Mouse (Mus musculus) embryonic facial prominence, embryonic 15.5 days (tissue): ENCODE data around the gene Rpl29. TPM values are rescaled to one million over a fixed set of nuclear protein-coding genes. Genes with fewer than 3 reads are reported as not detected.

Experiments
- ATAC-seq: fragments of 200-750 bp; cut with Nextera tagmentation; 2 replicates; pipeline ENCODE4 v1.8.0; 2017; ENCODE audit warnings: low read depth, moderate TSS enrichment; ENCODE audit not compliant: insufficient number of reproducible peaks, low FRiP score, low TSS enrichment
- H3K27ac ChIP-seq: fragments of 300-500 bp; sonication (generic); replicated peaks from 2 replicates; pipeline ENCODE4 v1.5.1; 2015; ENCODE audit warnings: mild to moderate bottlenecking, inconsistent platforms
- H3K27me3 ChIP-seq: fragments of 300-500 bp; sonication (generic); 2 replicates; pipeline ENCODE4 v1.6.1; 2015; ENCODE audit warnings: inconsistent platforms
- H3K36me3 ChIP-seq: fragments of 300-500 bp; sonication (generic); 2 replicates; pipeline ENCODE4 v1.6.1; 2015; ENCODE audit warnings: mild to moderate bottlenecking, inconsistent platforms
- H3K4me1 ChIP-seq: fragments of 300-500 bp; sonication (generic); 2 replicates; pipeline ENCODE4 v1.6.1; 2015; ENCODE audit warnings: inconsistent platforms
- H3K4me2 ChIP-seq: fragments of 300-500 bp; sonication (generic); replicated peaks from 2 replicates; pipeline ENCODE4 v1.6.1; 2015; ENCODE audit warnings: mild to moderate bottlenecking, inconsistent platforms
- H3K4me3 ChIP-seq: fragments of 300-500 bp; sonication (generic); replicated peaks from 2 replicates; pipeline ENCODE4 v1.5.1; 2015; ENCODE audit warnings: mild to moderate bottlenecking, inconsistent platforms
- H3K9ac ChIP-seq: fragments of 300-500 bp; sonication (generic); 2 replicates; pipeline ENCODE4 v1.6.1; 2015; ENCODE audit warnings: inconsistent platforms
- H3K9me3 ChIP-seq: fragments of 300-500 bp; sonication (generic); replicated peaks from 2 replicates; pipeline ENCODE4 v1.6.1; 2016; ENCODE audit warnings: inconsistent platforms
- WGBS: fragments of 180-500 bp; shearing (Covaris S2); methylation state at CpG from one replicate; pipeline ENCODE4 v1.1.7; 2015; 5-methylcytosine and 5-hydroxymethylcytosine counted together
- polyA plus RNA-seq: library from polyadenylated mRNA; unstranded; fragments of >200 nt; fragmentation: Nextera tagmentation; extraction: Ambion mirVana; gene quantifications from 2 replicates; pipeline ENCODE4 v1.2.1, GENCODE M21; 2015

Rpl29 gene
- polyA plus RNA-seq, 1 experiment from 2014 or later: 957 TPM

- 81% methylated on average over 8 of the region's 8 CpGs for WGBS
- Histone ChIP-seq H3K9ac (peak overlapping the region; percentile 15), H3K4me2 (peak overlapping the region; percentile 28; the same call in 1 of the 2 replicates)
These were observed 20.7 kb downstream of the Rpl29 start for GRCm38 (mm10) chr9:106449947-106450346.

GRCm38 (mm10) chr9:106450661-106451060 lies 21.4 kb downstream of the Rpl29 start:
- H3K9ac ChIP-seq: no peak overlapping the region
- ATAC-seq: no peak
- H3K4me1 ChIP-seq: peaks cover 89% of the 10 kb centered on the region
- 7% methylated on average over 9 of the region's 9 CpGs for WGBS
- H3K27ac ChIP-seq: peak overlapping the region; percentile 66; the same call in 1 of the 2 replicates
- H3K36me3 ChIP-seq: no peaks in the 10 kb centered on the region
- peak overlapping the region; percentile 28 for H3K4me2 ChIP-seq
- no peaks in the 10 kb centered on the region for H3K27me3 ChIP-seq
- H3K4me3 ChIP-seq: no peak overlapping the region; the same call in 1 of the 2 replicates
- H3K9me3 ChIP-seq: no peaks in the 10 kb centered on the region

More at GRCm38 (mm10) chr9:106449947-106450346, 20.7 kb downstream of the Rpl29 start:
- peaks cover 88% of the 10 kb centered on the region for H3K4me1 ChIP-seq
- H3K27ac ChIP-seq: peak overlapping the region; percentile 66; the same call in 1 of the 2 replicates
- no peaks in the 10 kb centered on the region for H3K27me3 ChIP-seq
- no peaks in the 10 kb centered on the region for H3K9me3 ChIP-seq
- H3K36me3 ChIP-seq: no peaks in the 10 kb centered on the region
- no peak overlapping the region for H3K4me3 ChIP-seq
- ATAC-seq: no peak

- no peak overlapping the region for H3K4me3 ChIP-seq
- no peaks in the 10 kb centered on the region for H3K9me3 ChIP-seq
- ATAC-seq: no peak
- 72% methylated on average over 11 of the region's 11 CpGs for WGBS
- no peaks in the 10 kb centered on the region for H3K27me3 ChIP-seq
- no peaks in the 10 kb centered on the region for H3K36me3 ChIP-seq
- H3K4me2 ChIP-seq: peak overlapping the region; percentile 28; the same call in 1 of the 2 replicates
- H3K4me1 ChIP-seq: peaks cover 89% of the 10 kb centered on the region
- H3K27ac ChIP-seq: no peak overlapping the region
- no peak overlapping the region for H3K9ac ChIP-seq
These were observed 22.0 kb downstream of the Rpl29 start for GRCm38 (mm10) chr9:106451298-106451697.

- Histone ChIP-seq H3K9me3 (no peaks in the 10 kb centered on the region), H3K36me3 (no peaks in the 10 kb centered on the region), H3K27me3 (no peaks in the 10 kb centered on the region), H3K27ac (no peak overlapping the region), H3K4me2 (no peak overlapping the region), H3K4me1 (peaks cover 89% of the 10 kb centered on the region), H3K4me3 (no peak overlapping the region), H3K9ac (no peak overlapping the region)
- WGBS: 49% methylated on average over 2 of the region's 2 CpGs
- no peak for ATAC-seq
These were observed 22.6 kb downstream of the Rpl29 start for GRCm38 (mm10) chr9:106451899-106452298.

GRCm38 (mm10) chr9:106452351-106452750 lies 23.1 kb downstream of the Rpl29 start:
- H3K27ac ChIP-seq: no peak overlapping the region
- no peak overlapping the region for H3K9ac ChIP-seq
- H3K4me1 ChIP-seq: peaks cover 91% of the 10 kb centered on the region
- no peak overlapping the region for H3K4me2 ChIP-seq
- no peaks in the 10 kb centered on the region for H3K27me3 ChIP-seq
- WGBS: 33% methylated on average over 6 of the region's 6 CpGs
- H3K9me3 ChIP-seq: no peaks in the 10 kb centered on the region
- ATAC-seq: no peak
- H3K36me3 ChIP-seq: no peaks in the 10 kb centered on the region
- H3K4me3 ChIP-seq: 0 out of 2 replicates have a peak overlapping the region, but pooled peaks have one; percentile 70

GRCm38 (mm10) chr9:106452821-106453220 lies 23.6 kb downstream of the Rpl29 start:
- no peaks in the 10 kb centered on the region for H3K27me3 ChIP-seq
- peak overlapping the region; percentile 89 for H3K4me2 ChIP-seq
- 2% methylated on average over 6 of the region's 7 CpGs for WGBS
- no peaks in the 10 kb centered on the region for H3K36me3 ChIP-seq
- peaks cover 92% of the 10 kb centered on the region for H3K4me1 ChIP-seq
- 0 out of 2 replicates have a peak overlapping the region, but pooled peaks have one; percentile 90 for H3K27ac ChIP-seq
- no peak for ATAC-seq
- peak overlapping the region; percentile 70 for H3K4me3 ChIP-seq
- no peak overlapping the region for H3K9ac ChIP-seq
- H3K9me3 ChIP-seq: no peaks in the 10 kb centered on the region

- H3K27me3 ChIP-seq: no peaks in the 10 kb centered on the region
- peaks cover 92% of the 10 kb centered on the region for H3K4me1 ChIP-seq
- peak within 1 kb of the TSS; percentile 60 for H3K9ac ChIP-seq
- no peaks in the 10 kb centered on the region for H3K36me3 ChIP-seq
- under 1% methylated on average over 48 of the region's 74 CpGs for WGBS
- peak within 1 kb of the TSS; percentile 90 for H3K27ac ChIP-seq
- peak; percentile 73 for ATAC-seq
- peak within 1 kb of the TSS; percentile 70 for H3K4me3 ChIP-seq
- H3K9me3 ChIP-seq: no peaks in the 10 kb centered on the region
- peak within 1 kb of the TSS; percentile 89 for H3K4me2 ChIP-seq
These were observed 24.2 kb downstream of the Rpl29 start, which contains the start of gene Pcbp4 for GRCm38 (mm10) chr9:106453271-106454070. Pcbp4 (plus strand) TSS chr9:106453291.

GRCm38 (mm10) chr9:106454071-106454761 lies 25.0 kb downstream of the Rpl29 start:
- 2% methylated on average over 19 of the region's 20 CpGs for WGBS
- Histone ChIP-seq H3K36me3 (no peaks in the 10 kb centered on the region), H3K4me2 (peak overlapping the region; percentile 89), H3K4me1 (peaks cover 84% of the 10 kb centered on the region), H3K4me3 (peak overlapping the region; percentile 70), H3K27ac (peak overlapping the region; percentile 90), H3K27me3 (no peaks in the 10 kb centered on the region), H3K9me3 (no peaks in the 10 kb centered on the region), H3K9ac (peak overlapping the region; percentile 60)
- peak; percentile 13; the same call in 1 of the 2 replicates for ATAC-seq

GRCm38 (mm10) chr9:106454888-106455681 lies 25.8 kb downstream of the Rpl29 start:
- Histone ChIP-seq H3K36me3 (no peaks in the 10 kb centered on the region), H3K27me3 (no peaks in the 10 kb centered on the region), H3K4me3 (peak overlapping the region; percentile 70), H3K9me3 (no peaks in the 10 kb centered on the region), H3K9ac (peak overlapping the region; percentile 60), H3K27ac (peak overlapping the region; percentile 90), H3K4me2 (peak overlapping the region; percentile 89), H3K4me1 (peaks cover 77% of the 10 kb centered on the region)
- no peak; the same call in 1 of the 2 replicates for ATAC-seq
- 3% methylated on average over 17 of the region's 17 CpGs for WGBS

- Histone ChIP-seq H3K36me3 (peaks cover 7% of the 10 kb centered on the region), H3K4me1 (peaks cover 62% of the 10 kb centered on the region), H3K27me3 (no peaks in the 10 kb centered on the region), H3K27ac (peak overlapping the region; percentile 90), H3K4me2 (peak overlapping the region; percentile 89), H3K4me3 (peak overlapping the region; percentile 70), H3K9me3 (no peaks in the 10 kb centered on the region), H3K9ac (no peak overlapping the region)
- WGBS: 31% methylated on average over 15 of the region's 15 CpGs
- peak; percentile 5; the same call in 1 of the 2 replicates for ATAC-seq
These were observed 27.3 kb downstream of the Rpl29 start for GRCm38 (mm10) chr9:106456325-106457162.
